ENCODE assay signal across 14 mouse cellular contexts in genomic region chr2:6450544-6450943, GRCm38 (mm10).
DNase-seq lines count a peak whose midpoint lies in the region; ATAC-seq lines count a peak whose summit lies in the region.
"Had no signal": no experiment of that assay in that cellular context is flagged by ENCODE, and none has a peak within 500 bp of the region (broad histone marks: within the 10 kb centered on the region; RNA-seq: fewer than 3 reads in every experiment).

No protein-coding gene starts in this region.

- no peak overlapping the region for H3K4me2 ChIP-seq in heart, embryonic 12.5 days
- H3K4me2 ChIP-seq in neural tube, embryonic 13.5 days = no peak overlapping the region
- no peak overlapping the region for H3K4me2 ChIP-seq in neural tube, embryonic 14.5 days (ENCODE audit: low read depth, low read length)

- ATAC-seq in heart, embryonic 12.5 days (ENCODE audit: insufficient number of reproducible peaks, low FRiP score) = no peak
- 0 out of 2 replicates have a peak, but pooled peaks have one; percentile 33 for ATAC-seq in neural tube, embryonic 13.5 days (ENCODE audit: low read depth)
- ATAC-seq in neural tube, embryonic 14.5 days (ENCODE audit: low read depth) = 0 out of 2 replicates have a peak, but pooled peaks have one; percentile 57

- H3K36me3 ChIP-seq in heart, embryonic 12.5 days = no peaks in the 10 kb centered on the region
- H3K36me3 ChIP-seq in neural tube, embryonic 13.5 days = no peaks in the 10 kb centered on the region
- H3K36me3 ChIP-seq in neural tube, embryonic 14.5 days (ENCODE audit: control insufficient read depth, insufficient read depth, low read length) = no peaks in the 10 kb centered on the region

- H3K4me1 ChIP-seq in heart, embryonic 12.5 days (replicated peaks) = peaks cover 15% of the 10 kb centered on the region
- H3K4me1 ChIP-seq in neural tube, embryonic 13.5 days (replicated peaks) = peaks cover 18% of the 10 kb centered on the region
- peaks cover 8% of the 10 kb centered on the region; the same call in 1 of the 2 replicates for H3K4me1 ChIP-seq in neural tube, embryonic 14.5 days (ENCODE audit: control insufficient read depth, insufficient read depth, low read length)
- H3K4me1 ChIP-seq: midbrain, embryonic 10.5 days had no signal

- H3K27ac ChIP-seq in heart, embryonic 12.5 days (ENCODE audit: poor library complexity, severe bottlenecking) = no peak overlapping the region
- H3K27ac ChIP-seq in neural tube, embryonic 13.5 days (replicated peaks) = peak overlapping the region; percentile 61; the same call in 1 of the 2 replicates
- no peak overlapping the region for H3K27ac ChIP-seq in neural tube, embryonic 14.5 days (ENCODE audit: low read depth, low read length)
- H3K27ac ChIP-seq: liver, embryonic 14.5 days; midbrain, embryonic 10.5 days had no signal

- no peak overlapping the region for H3K9ac ChIP-seq in heart, embryonic 12.5 days
- H3K9ac ChIP-seq in neural tube, embryonic 13.5 days = no peak overlapping the region
- no peak overlapping the region for H3K9ac ChIP-seq in neural tube, embryonic 14.5 days (replicated peaks; ENCODE audit: low read depth, low read length)
- H3K9ac ChIP-seq: liver, embryonic 14.5 days had no signal

- intact Hi-C loops in heart, postnatal 10 days (cut with DNase I) = no loop called here

- 86% methylated on average over 3 of the region's 3 CpGs for WGBS in heart, embryonic 12.5 days
- 54% methylated on average over 3 of the region's 3 CpGs for whole genome bisulfite sequencing in neural tube, embryonic 13.5 days
- WGBS in neural tube, embryonic 14.5 days = 47% methylated on average over 3 of the region's 3 CpGs

- no peaks in the 10 kb centered on the region for H3K9me3 ChIP-seq in heart, embryonic 12.5 days (replicated peaks)
- no peaks in the 10 kb centered on the region for H3K9me3 ChIP-seq in neural tube, embryonic 13.5 days
- no peaks in the 10 kb centered on the region for H3K9me3 ChIP-seq in neural tube, embryonic 14.5 days (ENCODE audit: control insufficient read depth, low read length)
- H3K9me3 ChIP-seq: midbrain, embryonic 10.5 days had no signal

- no peak overlapping the region for H3K4me3 ChIP-seq in heart, embryonic 12.5 days
- H3K4me3 ChIP-seq in neural tube, embryonic 13.5 days = no peak overlapping the region
- no peak overlapping the region for H3K4me3 ChIP-seq in neural tube, embryonic 14.5 days (ENCODE audit: low read depth, low read length)
- H3K4me3 ChIP-seq: erythroblast, embryonic 14.5 days; midbrain, embryonic 10.5 days had no signal

- no peaks in the 10 kb centered on the region for H3K27me3 ChIP-seq in heart, embryonic 12.5 days (replicated peaks)
- no peaks in the 10 kb centered on the region for H3K27me3 ChIP-seq in neural tube, embryonic 13.5 days
- H3K27me3 ChIP-seq in neural tube, embryonic 14.5 days (ENCODE audit: control insufficient read depth, insufficient read depth, low read length) = no peaks in the 10 kb centered on the region

- peak; percentile 30 to 34 for DNase-seq in heart, postnatal 10 days
- no peak for DNase-seq in neural tube, embryonic 10.5 days (ENCODE audit: extremely low spot score, low spot score)
- peak; percentile 67 to 83 for DNase-seq in cerebellum, postnatal 25 days
- no peak for DNase-seq in right cerebral cortex, postnatal 14 days
- no peak for DNase-seq in thymus, postnatal 25 days
- DNase-seq: adrenal gland, adult 2 months; kidney, adult 8-10 months; lung, postnatal 10 days had no signal

Comparison
In these comparisons a context has a peak if more than half of its experiments do, and no peak if none do; other contexts are left out.
1. DNase-seq: peak in heart, postnatal 10 days (2 of 2) and cerebellum, postnatal 25 days (2 of 2); none in neural tube, embryonic 10.5 days (single experiment), right cerebral cortex, postnatal 14 days (single experiment) and thymus, postnatal 25 days (single experiment).